Mouse (Mus musculus): ENCODE measurements at regions not wholly inside any gene's neighbourhood (a gene's known extent, or its start where the extent isn't known, plus 50 kb on each side); places are given as distances from the start of the nearest gene placed in this dataset.

DNA sequence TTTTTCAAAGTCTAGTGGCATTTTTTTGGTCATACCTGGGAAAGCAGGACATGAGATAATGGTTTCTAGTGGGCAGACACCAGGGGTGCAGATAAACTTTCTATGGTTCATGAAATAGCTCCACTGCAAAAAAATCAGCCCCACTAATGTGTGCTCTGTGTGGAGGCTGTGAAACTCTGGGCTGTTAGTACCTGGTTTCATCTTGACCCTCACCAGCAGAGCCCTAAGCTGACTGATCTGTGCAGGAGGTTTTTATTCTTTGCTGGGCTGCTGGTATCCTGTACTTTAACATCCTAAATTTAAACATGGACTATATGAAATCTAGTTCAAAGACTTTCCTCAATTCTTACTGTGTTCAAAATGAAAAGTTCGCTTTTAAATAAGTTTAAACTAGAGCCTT is 141.5 kb upstream of the Arhgef26 start:
- Histone ChIP-seq H3K9me3 (replicated peaks; ENCODE audit: insufficient read depth, low read length) (no peaks in the 10 kb centered on the region), H3K79me2 (ENCODE audit: control insufficient read depth, insufficient read depth, low read length, poor library complexity) (no peaks in the 10 kb centered on the region), H3K27me3 (ENCODE audit: control insufficient read depth in 1 of 2, insufficient read depth in 2 of 2, low read length in 2 of 2) (no peaks in the 10 kb centered on the region), H3K4me3 (ENCODE audit: control insufficient read depth in 1 of 2, insufficient read depth in 1 of 2, low read depth in 2 of 2, low read length in 2 of 2) (no peak overlapping the region), H3K36me3 (ENCODE audit: control insufficient read depth in 1 of 2, insufficient read depth in 2 of 2, low read length in 2 of 2) (no peaks in the 10 kb centered on the region), H3K4me1 (ENCODE audit: control insufficient read depth in 1 of 2, insufficient read depth in 2 of 2, low read length in 2 of 2) (no peaks in the 10 kb centered on the region), H3K9ac (ENCODE audit: control insufficient read depth, low read depth, low read length, poor library complexity, severe bottlenecking) (no peak overlapping the region), H3K27ac (ENCODE audit: control insufficient read depth, low read depth, low read length) (no peak overlapping the region)
- no peak for DNase-seq (ENCODE audit: low read depth, low spot score)
- no peak for TF ChIP-seq MAX (IDR thresholded peaks at IDR 0.05; ENCODE audit: low read length)

DNA sequence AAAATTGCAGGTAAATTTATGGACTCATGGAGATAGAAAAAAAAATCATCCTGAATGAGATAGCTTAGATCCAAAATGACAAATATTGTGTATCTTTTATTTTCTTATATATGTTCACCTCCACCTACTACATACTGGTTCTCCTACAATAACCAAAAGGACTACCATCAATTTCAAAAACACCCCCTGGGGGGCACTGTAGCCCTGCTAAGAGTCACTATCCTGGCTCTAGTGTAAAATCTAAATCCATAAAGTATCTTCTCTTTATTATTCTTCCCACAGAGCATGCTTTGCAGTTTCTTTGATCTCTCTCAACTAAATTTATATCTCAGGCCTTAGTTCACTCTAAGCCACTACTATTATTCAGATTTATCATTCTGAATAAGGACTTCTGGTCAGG is 122.3 kb upstream of the Arhgef26 start:
- Histone ChIP-seq H3K9me3 (replicated peaks; ENCODE audit: insufficient read depth, low read length) (no peaks in the 10 kb centered on the region), H3K27me3 (ENCODE audit: control insufficient read depth in 1 of 2, insufficient read depth in 2 of 2, low read length in 2 of 2) (no peaks in the 10 kb centered on the region), H3K36me3 (ENCODE audit: control insufficient read depth in 1 of 2, insufficient read depth in 2 of 2, low read length in 2 of 2) (no peaks in the 10 kb centered on the region), H3K9ac (ENCODE audit: control insufficient read depth, low read depth, low read length, poor library complexity, severe bottlenecking) (no peak overlapping the region), H3K4me3 (ENCODE audit: control insufficient read depth in 1 of 2, insufficient read depth in 1 of 2, low read depth in 2 of 2, low read length in 2 of 2) (no peak overlapping the region), H3K79me2 (ENCODE audit: control insufficient read depth, insufficient read depth, low read length, poor library complexity) (no peaks in the 10 kb centered on the region), H3K27ac (ENCODE audit: control insufficient read depth, low read depth, low read length) (no peak overlapping the region), H3K4me1 (ENCODE audit: control insufficient read depth in 1 of 2, insufficient read depth in 2 of 2, low read length in 2 of 2) (no peaks in the 10 kb centered on the region)
- DNase-seq (ENCODE audit: low read depth, low spot score) = no peak
- TF ChIP-seq MAZ (IDR thresholded peaks at IDR 0.05; ENCODE audit: low read depth, low read length) = no peak
- no peak for TF ChIP-seq MXI1 (IDR thresholded peaks at IDR 0.05; ENCODE audit: low read depth, low read length)
- TF ChIP-seq JUND (IDR thresholded peaks at IDR 0.05; ENCODE audit: low read depth, low read length) = no peak
- no peak for TF ChIP-seq EP300 (IDR thresholded peaks at IDR 0.05; ENCODE audit: low read depth in 1 of 2, low read length in 2 of 2)
- TF ChIP-seq GATA1 (IDR thresholded peaks at IDR 0.05; ENCODE audit: low read depth, low read length) = no peak
- TF ChIP-seq POLR2AphosphoS5 (IDR thresholded peaks at IDR 0.05; ENCODE audit: borderline replicate concordance, low read depth, low read length) = no peak
- no peak for TF ChIP-seq RCOR1 (IDR thresholded peaks at IDR 0.05; ENCODE audit: low read depth, low read length)
- no peak for TF ChIP-seq MAX (IDR thresholded peaks at IDR 0.05; ENCODE audit: low read length)
- no peak for TF ChIP-seq POLR2AphosphoS2 (IDR thresholded peaks at IDR 0.05; ENCODE audit: low read length)
- TF ChIP-seq UBTF (IDR thresholded peaks at IDR 0.05; ENCODE audit: borderline replicate concordance, insufficient read depth, low read depth, low read length) = no peak
- no peak for TF ChIP-seq ZC3H11A (IDR thresholded peaks at IDR 0.05; ENCODE audit: low read depth, low read length)
- TF ChIP-seq HCFC1 (IDR thresholded peaks at IDR 0.05; ENCODE audit: low read depth, low read length) = no peak
- TF ChIP-seq ZKSCAN1 (IDR thresholded peaks at IDR 0.05; ENCODE audit: low read depth, low read length) = no peak
- no peak for TF ChIP-seq USF2 (IDR thresholded peaks at IDR 0.05; ENCODE audit: borderline replicate concordance in 1 of 2, insufficient read depth in 1 of 2, low read depth in 1 of 2, low read length in 2 of 2)
- TF ChIP-seq ZNF384 (IDR thresholded peaks at IDR 0.05; ENCODE audit: low read depth, low read length) = no peak

DNA sequence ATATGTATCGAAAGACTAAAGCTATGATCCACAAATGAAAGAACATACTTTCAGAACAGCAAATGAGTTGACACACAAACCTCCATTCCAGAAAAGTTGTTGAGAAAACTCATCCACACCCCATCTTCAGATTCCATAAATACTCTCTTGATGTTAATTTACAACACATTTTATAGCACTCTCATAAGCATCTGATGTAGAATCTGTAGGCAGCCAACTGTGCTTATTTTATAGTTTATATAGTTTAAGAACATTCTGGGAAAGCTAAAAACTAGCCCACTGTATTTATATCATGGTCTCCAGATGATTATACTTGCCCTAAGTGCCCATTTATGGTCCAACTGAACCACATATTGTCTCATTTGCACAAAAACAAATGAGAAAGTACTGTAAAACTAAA is 120.8 kb upstream of the Arhgef26 start:
- Histone ChIP-seq H3K9me3 (replicated peaks; ENCODE audit: insufficient read depth, low read length) (no peaks in the 10 kb centered on the region), H3K79me2 (ENCODE audit: control insufficient read depth, insufficient read depth, low read length, poor library complexity) (no peaks in the 10 kb centered on the region), H3K4me1 (ENCODE audit: control insufficient read depth in 1 of 2, insufficient read depth in 2 of 2, low read length in 2 of 2) (no peaks in the 10 kb centered on the region), H3K4me3 (ENCODE audit: control insufficient read depth in 1 of 2, insufficient read depth in 1 of 2, low read depth in 2 of 2, low read length in 2 of 2) (no peak overlapping the region), H3K27ac (ENCODE audit: control insufficient read depth, low read depth, low read length) (no peak overlapping the region), H3K27me3 (ENCODE audit: control insufficient read depth in 1 of 2, insufficient read depth in 2 of 2, low read length in 2 of 2) (no peaks in the 10 kb centered on the region), H3K9ac (ENCODE audit: control insufficient read depth, low read depth, low read length, poor library complexity, severe bottlenecking) (no peak overlapping the region), H3K36me3 (ENCODE audit: control insufficient read depth in 1 of 2, insufficient read depth in 2 of 2, low read length in 2 of 2) (no peaks in the 10 kb centered on the region)
- DNase-seq (ENCODE audit: low read depth, low spot score) = no peak
- TF ChIP-seq RAD21 (IDR thresholded peaks at IDR 0.05; ENCODE audit: low read depth, low read length) (no peak), KAT2A (conservative IDR thresholded peaks at IDR 0.05; ENCODE audit: low read depth, low read length) (no peak), NELFE (IDR thresholded peaks at IDR 0.05; ENCODE audit: low read depth, low read length) (no peak), JUND (IDR thresholded peaks at IDR 0.05; ENCODE audit: low read depth, low read length) (no peak), EP300 (IDR thresholded peaks at IDR 0.05; ENCODE audit: low read depth in 1 of 2, low read length in 2 of 2) (no peak), HCFC1 (IDR thresholded peaks at IDR 0.05; ENCODE audit: low read depth, low read length) (no peak), GATA1 (IDR thresholded peaks at IDR 0.05; ENCODE audit: low read depth, low read length) (no peak), RCOR1 (IDR thresholded peaks at IDR 0.05; ENCODE audit: low read depth, low read length) (no peak), USF2 (IDR thresholded peaks at IDR 0.05; ENCODE audit: borderline replicate concordance in 1 of 2, insufficient read depth in 1 of 2, low read depth in 1 of 2, low read length in 2 of 2) (no peak), TBP (IDR thresholded peaks at IDR 0.05; ENCODE audit: low read depth, low read length) (no peak), CHD1 (IDR thresholded peaks at IDR 0.05; ENCODE audit: low read depth, low read length) (no peak), BHLHE40 (IDR thresholded peaks at IDR 0.05; ENCODE audit: borderline replicate concordance, low read depth, low read length) (no peak), CHD2 (IDR thresholded peaks at IDR 0.05; ENCODE audit: low read length) (no peak), MAFK (IDR thresholded peaks at IDR 0.05; ENCODE audit: borderline replicate concordance, low read depth, low read length) (no peak), MAX (IDR thresholded peaks at IDR 0.05; ENCODE audit: low read length) (no peak), UBTF (IDR thresholded peaks at IDR 0.05; ENCODE audit: borderline replicate concordance, insufficient read depth, low read depth, low read length) (no peak), CTCF (IDR thresholded peaks at IDR 0.05 in 2 of 3, conservative IDR thresholded peaks at IDR 0.05 in 1 of 3; ENCODE audit: control insufficient read depth in 1 of 3, insufficient read depth in 1 of 3, low read depth in 2 of 3, low read length in 3 of 3, poor library complexity in 1 of 3, severe bottlenecking in 1 of 3) (no peak), ZKSCAN1 (IDR thresholded peaks at IDR 0.05; ENCODE audit: low read depth, low read length) (no peak), SIN3A (IDR thresholded peaks at IDR 0.05; ENCODE audit: low read length) (no peak)

All from MEL (cell line).